Mouse (Mus musculus) left cerebral cortex, adult 9 months (tissue): Measurements from ENCODE around the gene Agps.

Experiments
- DNase-seq, 2 experiments: peaks; one replicate each; pipeline ENCODE4 v3.0.0; 2022; ENCODE audit warnings: low spot score in 2 of 2

Gene Agps

GRCm38 (mm10) chr2:75831881-75832633, at the start of gene Agps:
Gene Agps, plus strand, starts transcription at chr2:75832177.
- DNase-seq, result peak; percentile 62 to 86

GRCm38 (mm10) chr2:75786075-75786474, 45.9 kb upstream of the Agps start:
- DNase-seq, result peak in 1 of 2 experiments; percentile 30

GRCm38 (mm10) chr2:75788511-75788910, 43.5 kb upstream of the Agps start:
- no peak for DNase-seq

- no peak for DNase-seq
Observed at GRCm38 (mm10) chr2:75789959-75790523, 41.9 kb upstream of the Agps start.

- no peak for DNase-seq
Observed at GRCm38 (mm10) chr2:75791561-75792308, 40.2 kb upstream of the Agps start.

- DNase-seq, result no peak
Observed at GRCm38 (mm10) chr2:75792377-75793203, 39.4 kb upstream of the Agps start.

GRCm38 (mm10) chr2:75796181-75796580, 35.8 kb upstream of the Agps start:
- DNase-seq, result no peak

- DNase-seq, result no peak
Observed at GRCm38 (mm10) chr2:75798434-75798970, 33.5 kb upstream of the Agps start.

GRCm38 (mm10) chr2:75805767-75806166, 26.2 kb upstream of the Agps start:
- no peak for DNase-seq

- no peak for DNase-seq
Observed at GRCm38 (mm10) chr2:75806891-75807290, 25.1 kb upstream of the Agps start.

GRCm38 (mm10) chr2:75807460-75807859, 24.5 kb upstream of the Agps start:
- no peak for DNase-seq

GRCm38 (mm10) chr2:75814880-75815279, 17.1 kb upstream of the Agps start:
- no peak for DNase-seq

- DNase-seq, result no peak
Observed at GRCm38 (mm10) chr2:75815521-75815920, 16.5 kb upstream of the Agps start.

GRCm38 (mm10) chr2:75816673-75817072, 15.3 kb upstream of the Agps start:
- no peak for DNase-seq

GRCm38 (mm10) chr2:75818719-75819118, 13.3 kb upstream of the Agps start:
- no peak for DNase-seq

- no peak for DNase-seq
Observed at GRCm38 (mm10) chr2:75819796-75820195, 12.2 kb upstream of the Agps start.

- DNase-seq, result no peak
Observed at GRCm38 (mm10) chr2:75821971-75822751, 9.8 kb upstream of the Agps start.

- DNase-seq, result no peak
Observed at GRCm38 (mm10) chr2:75823736-75824135, 8.2 kb upstream of the Agps start.

GRCm38 (mm10) chr2:75824144-75824543, 7.8 kb upstream of the Agps start:
- no peak for DNase-seq

GRCm38 (mm10) chr2:75824846-75825245, 7.1 kb upstream of the Agps start:
- DNase-seq, result no peak

GRCm38 (mm10) chr2:75825603-75826002, 6.4 kb upstream of the Agps start:
- no peak for DNase-seq
